Mouse (Mus musculus) adrenal gland, postnatal 0 days (tissue): Measurements from ENCODE around the gene Slc9a6. TPM values are rescaled to one million over a fixed set of nuclear protein-coding genes. Genes with fewer than 3 reads are reported as not detected.

Source experiments
- microRNA-seq: library from miRNA; unstranded; fragments of <30 nt; microRNA quantifications from one replicate; pipeline ENCODE4, GENCODE M21; 2016; ENCODE audit warnings: borderline replicate concordance; ENCODE audit not compliant: insufficient number of aligned reads
- polyA plus RNA-seq: library from polyadenylated mRNA; unstranded; fragments of >200 nt; fragmentation: Nextera tagmentation; extraction: Ambion mirVana; gene quantifications from 2 replicates; pipeline ENCODE4 v1.2.1, GENCODE M21; 2015

Gene Slc9a6
- 10.4 and 13.5 TPM in 2 replicates for polyA plus RNA-seq

DNA sequence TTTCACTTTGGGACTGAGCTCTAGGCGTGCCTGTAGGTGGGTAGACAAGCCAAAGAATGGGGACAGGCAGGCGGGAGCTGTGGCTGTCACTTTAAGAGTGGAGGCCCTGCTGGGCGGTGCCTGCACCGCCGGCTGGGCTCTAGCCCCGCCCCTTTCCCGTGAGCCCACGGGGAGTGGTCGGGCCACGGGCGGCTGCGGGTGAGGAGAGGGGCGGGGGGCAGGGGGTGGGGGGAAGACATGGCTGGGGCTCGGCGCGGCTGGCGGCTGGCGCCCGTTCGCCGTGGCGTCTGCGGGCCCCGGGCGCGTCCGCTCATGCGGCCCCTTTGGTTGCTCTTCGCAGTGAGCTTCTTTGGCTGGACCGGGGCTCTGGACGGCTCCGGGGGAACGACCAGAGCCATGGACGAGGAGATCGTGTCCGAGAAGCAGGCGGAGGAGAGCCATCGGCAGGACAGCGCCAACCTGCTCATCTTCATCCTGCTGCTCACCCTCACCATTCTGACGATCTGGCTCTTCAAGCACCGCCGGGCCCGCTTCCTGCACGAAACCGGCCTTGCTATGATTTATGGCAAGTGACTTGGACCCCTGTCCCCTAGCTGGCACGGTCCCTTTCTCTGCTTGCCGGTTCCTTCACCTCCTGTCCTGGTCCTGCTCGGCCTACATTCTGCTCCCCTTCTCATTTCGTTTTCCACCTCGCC, at the start of gene Slc9a6:
Gene Slc9a6, plus strand, starts transcription at position 135 of the 695 bp plus-strand sequence.

DNA sequence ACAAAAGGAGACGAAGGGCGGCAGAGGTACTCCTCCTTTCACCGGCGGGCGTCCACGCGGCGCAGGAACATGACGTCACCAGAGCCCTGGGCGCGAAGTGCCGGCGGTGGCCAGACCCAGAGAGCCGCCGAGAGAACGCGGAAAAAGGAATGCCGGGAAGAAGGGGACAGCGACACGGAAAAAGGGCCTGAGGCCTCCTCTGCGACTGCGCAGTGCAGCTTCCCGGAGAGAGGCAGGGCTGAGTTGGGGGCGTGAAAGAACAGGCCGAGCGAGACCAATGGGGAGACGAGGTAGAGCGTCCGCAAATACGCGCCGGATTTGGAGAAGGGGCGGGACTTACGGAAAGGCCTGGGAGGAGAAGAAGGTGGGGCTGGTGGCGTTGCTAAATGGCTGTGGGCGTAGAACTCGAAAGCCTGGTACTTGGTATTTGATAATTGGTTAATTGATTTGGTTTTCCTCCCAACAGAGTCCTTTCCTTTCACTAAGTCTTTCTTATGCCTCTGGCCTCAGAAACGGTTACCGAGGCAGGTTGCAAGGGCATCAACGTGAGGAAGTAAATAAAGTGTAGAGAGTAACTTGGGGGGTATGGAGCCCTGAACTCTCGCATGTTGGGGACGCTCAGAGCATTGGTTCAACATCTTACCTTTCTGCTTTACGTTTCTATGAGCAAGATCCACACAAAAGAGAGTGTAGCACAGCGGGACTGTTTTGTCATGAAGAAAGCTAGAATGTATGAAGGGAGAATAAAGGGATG, 11.5 kb upstream of the Slc9a6 start, which contains the start of gene Mmgt1:
Gene Mmgt1, minus strand, starts transcription at position 183 of the 754 bp plus-strand sequence.

Small RNA genes lying within 50 kb of the gene (microRNA-seq; reads per million reads assigned to microRNA genes)
- gene Mir5116, result not detected

Other genes with a start within 250 kb of the Slc9a6 start
- 3.8 and 6.1 TPM in 2 replicates for gene Smim10l2a, start 235.2 kb upstream of the Slc9a6 start, polyA plus RNA-seq
- gene Gm2174, start 161.8 kb upstream of the Slc9a6 start, polyA plus RNA-seq, result 2.1 and 2.3 TPM in 2 replicates
- 20.8 and 23.9 TPM in 2 replicates for gene Ints6l, start 154.9 kb upstream of the Slc9a6 start, polyA plus RNA-seq
- gene Gm10477, start 85.0 kb upstream of the Slc9a6 start, polyA plus RNA-seq, result not detected in 2 replicates
- not detected in 2 replicates for gene Gm648, start 60.2 kb upstream of the Slc9a6 start, polyA plus RNA-seq
- 8.8 and 12.1 TPM in 2 replicates for gene Mmgt1, start 11.7 kb upstream of the Slc9a6 start, polyA plus RNA-seq
- 73.9 and 82.2 TPM in 2 replicates for gene Fhl1, start 122.0 kb downstream of the Slc9a6 start, polyA plus RNA-seq
- gene Map7d3, start 212.6 kb downstream of the Slc9a6 start, polyA plus RNA-seq, result 2.9 and 3.8 TPM in 2 replicates